Mouse (Mus musculus) skeletal muscle tissue, adult 2 months (tissue): ENCODE data around the gene Iqgap2.
A peak's percentile ranks its signal among the peaks of the same experiment; 100 is the strongest.

ENCODE experiments used
- DNase-seq: peaks from one replicate; pipeline ENCODE4 v3.0.0-alpha.2; 2012; ENCODE audit warnings: low read depth, low spot score

The Iqgap2 gene

DNA sequence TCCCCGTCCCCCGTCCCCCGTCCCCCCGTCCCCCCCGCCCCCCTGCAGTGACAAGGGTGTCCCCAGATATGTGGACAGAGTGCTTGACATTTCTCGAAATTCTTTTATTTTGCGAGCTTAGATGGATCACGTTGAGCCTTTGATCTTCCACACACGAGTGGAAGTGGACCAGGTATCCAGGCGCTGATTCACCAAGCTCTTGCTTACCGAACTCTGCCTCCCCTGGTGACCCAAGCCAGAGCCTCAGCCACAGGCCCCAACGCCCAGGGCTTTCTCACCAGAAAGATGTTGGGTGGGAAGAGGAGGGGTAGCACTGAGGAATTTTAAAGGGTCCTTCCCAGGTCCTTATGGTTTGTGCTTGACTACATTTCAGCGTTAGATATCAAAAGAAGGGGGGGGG is 272.9 kb downstream of the Iqgap2 start:
- DNase-seq: no peak

DNA sequence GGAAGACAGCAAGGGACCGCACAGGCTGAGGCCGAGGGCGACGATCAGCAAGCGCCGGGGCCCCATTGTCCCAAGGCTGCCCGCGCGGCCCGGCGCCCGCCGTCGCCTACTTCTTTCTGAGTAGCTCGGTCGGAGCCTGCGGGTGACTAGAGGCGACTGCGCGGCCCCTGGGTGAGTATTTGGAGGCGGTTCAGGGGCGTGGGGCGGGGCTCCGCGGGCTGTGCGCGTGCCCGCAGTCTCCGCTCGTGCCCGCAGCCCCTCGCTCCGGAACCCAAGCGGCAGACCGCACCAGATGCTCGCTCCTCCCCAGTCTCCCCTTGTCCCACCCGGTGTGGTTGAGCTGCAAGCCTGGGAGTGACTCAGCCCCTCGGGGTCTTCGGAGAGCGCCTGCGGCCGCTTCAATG is 273.4 kb downstream of the Iqgap2 start, which contains the start of gene F2r:
Gene F2r (minus strand): TSS at position 179 of the 404 bp plus-strand sequence.
- DNase-seq: peak; percentile 45

GRCm38 (mm10) chr13:95617671-95618171 is 274.0 kb downstream of the Iqgap2 start:
- DNase-seq: no peak

GRCm38 (mm10) chr13:95617082-95617670 is 274.5 kb downstream of the Iqgap2 start:
- DNase-seq: no peak

- DNase-seq: no peak
Observed at GRCm38 (mm10) chr13:95616512-95616911, 275.2 kb downstream of the Iqgap2 start.

- DNase-seq: no peak
Observed at GRCm38 (mm10) chr13:95614757-95615156, 277.0 kb downstream of the Iqgap2 start.

DNA sequence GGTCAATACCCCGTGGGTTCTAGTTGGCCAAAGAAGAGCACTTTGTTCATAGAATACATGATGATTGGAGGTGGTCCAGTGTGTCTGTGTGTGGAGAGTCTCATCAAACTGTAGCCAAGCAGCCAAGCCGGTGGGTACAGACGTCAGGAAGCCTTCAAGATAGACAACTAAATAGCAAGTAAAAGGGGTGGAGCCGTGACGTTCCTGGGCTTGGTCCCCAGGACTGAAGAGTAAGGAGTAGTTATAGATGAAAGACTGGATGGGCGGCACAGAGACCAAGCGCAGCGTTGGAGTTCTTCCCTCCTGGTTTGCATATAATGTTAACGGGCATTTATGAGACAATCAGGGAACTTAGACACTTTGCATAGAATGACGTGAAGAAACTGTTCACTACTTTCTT is 279.5 kb downstream of the Iqgap2 start:
- DNase-seq: no peak

GRCm38 (mm10) chr13:95611752-95612151 is 280.0 kb downstream of the Iqgap2 start:
- no peak for DNase-seq

GRCm38 (mm10) chr13:95610786-95611562 is 280.7 kb downstream of the Iqgap2 start:
- DNase-seq: peak; percentile 40

DNA sequence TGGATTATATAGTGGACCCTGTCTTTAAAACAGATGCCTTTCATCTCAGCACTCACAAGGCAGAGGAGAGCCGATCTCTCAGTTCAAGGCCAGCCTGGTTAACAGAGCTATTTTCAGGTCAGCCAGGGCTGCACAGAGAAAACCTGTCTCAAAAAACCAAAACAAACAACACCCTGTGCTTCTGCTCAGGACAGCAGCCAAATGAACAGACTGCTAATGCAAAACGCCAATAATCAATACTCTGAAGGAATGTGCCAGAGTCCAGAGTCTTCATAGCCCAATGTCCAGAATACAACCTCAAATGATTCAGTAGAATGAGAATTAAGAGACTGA is 282.7 kb downstream of the Iqgap2 start:
- DNase-seq: no peak

DNA sequence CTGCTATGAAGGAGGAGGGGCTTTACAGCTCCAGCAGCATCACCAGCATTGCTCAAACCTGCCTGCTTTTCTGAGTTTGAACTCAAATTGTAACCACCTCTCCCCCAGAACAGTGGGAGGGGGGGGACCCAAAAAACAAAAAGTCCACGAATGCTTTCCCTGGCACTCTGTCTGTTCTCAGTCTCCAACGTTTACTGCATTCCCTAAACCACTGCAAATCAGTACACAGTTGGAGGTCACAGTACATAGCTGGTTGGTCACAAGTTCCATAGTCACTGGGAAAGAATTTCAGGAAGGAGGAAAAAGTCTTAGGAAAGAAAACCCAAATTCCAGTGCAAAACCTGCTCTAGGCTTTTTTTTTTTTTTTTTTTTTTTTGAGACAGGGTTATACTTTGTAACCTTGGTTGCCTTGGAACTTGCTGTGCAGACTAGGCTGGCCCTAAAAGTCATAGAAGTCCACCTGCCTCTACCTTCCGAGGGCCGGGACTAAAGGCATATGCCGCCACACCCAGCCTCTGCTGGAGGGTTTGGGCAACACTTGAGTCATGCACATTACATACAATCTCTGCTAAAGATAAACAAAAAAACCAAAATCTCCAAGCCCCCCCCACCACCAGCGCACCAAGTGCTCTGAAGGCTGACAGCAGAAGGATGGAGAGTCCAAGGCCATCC is 283.2 kb downstream of the Iqgap2 start:
- DNase-seq: no peak

DNA sequence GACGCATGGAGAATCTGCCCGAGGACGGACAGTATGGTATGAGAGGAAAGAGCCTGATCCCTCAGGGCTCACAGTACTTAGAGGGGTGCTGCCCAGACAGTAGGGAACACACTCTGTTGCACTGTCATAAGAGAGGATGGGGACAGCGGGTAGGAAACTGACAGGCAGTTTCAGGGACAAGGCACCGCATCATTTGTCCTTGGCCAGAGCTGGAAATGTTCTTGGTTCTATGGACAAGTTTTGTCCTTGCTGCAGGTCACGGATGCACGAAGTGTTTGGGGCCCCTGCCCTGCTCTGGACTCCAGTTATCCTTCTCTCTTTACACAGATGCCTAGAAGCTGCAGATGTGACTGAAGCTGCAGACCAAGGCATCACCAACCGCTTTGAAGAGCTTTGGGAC is 284.7 kb downstream of the Iqgap2 start:
- no peak for DNase-seq

DNA sequence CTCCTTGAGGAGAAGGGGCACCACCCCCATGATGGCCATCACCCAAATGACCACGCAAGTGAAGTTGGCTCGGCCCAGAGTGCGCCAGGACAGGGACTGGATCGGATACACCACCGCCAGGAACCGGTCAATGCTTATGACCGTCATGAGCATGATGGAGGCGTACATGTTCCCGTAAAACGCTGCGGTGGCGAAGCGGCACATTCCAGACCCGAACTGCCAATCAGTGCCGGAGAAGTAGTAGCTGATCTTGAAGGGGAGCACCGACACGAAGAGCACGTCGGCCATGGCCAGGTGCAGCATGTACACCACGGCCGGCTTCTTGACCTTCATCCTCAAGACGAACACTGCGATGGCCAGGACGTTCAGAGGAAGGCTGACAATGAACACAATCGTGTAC is 287.4 kb downstream of the Iqgap2 start:
- no peak for DNase-seq

DNA sequence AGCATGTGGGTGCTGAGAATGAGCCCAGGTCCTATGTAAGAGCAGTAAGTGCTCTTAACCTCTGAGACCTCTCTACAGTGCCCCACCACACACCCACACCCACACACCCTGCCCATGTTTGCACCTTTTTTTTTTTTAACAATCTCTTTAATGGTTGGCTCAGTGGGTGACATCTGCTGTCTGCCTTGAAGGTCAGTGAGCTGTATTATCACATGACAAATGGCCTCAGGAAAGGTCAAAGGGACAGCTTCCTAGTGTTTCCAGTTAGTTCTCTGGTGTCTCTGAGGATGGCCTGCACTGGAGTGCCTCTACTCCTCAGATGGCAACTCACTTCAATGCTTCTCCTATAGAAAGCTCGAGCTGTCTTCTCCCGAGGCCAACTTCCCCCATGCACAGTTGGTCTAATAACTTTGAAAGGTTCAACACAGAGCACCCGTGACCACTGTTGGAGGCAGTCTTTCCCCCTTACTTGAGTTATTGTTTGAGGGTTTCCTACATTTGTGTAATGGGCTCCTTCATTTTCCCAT is 291.8 kb downstream of the Iqgap2 start:
- no peak for DNase-seq

- DNase-seq: no peak
Observed at GRCm38 (mm10) chr13:95598232-95598920, 293.3 kb downstream of the Iqgap2 start.

DNA sequence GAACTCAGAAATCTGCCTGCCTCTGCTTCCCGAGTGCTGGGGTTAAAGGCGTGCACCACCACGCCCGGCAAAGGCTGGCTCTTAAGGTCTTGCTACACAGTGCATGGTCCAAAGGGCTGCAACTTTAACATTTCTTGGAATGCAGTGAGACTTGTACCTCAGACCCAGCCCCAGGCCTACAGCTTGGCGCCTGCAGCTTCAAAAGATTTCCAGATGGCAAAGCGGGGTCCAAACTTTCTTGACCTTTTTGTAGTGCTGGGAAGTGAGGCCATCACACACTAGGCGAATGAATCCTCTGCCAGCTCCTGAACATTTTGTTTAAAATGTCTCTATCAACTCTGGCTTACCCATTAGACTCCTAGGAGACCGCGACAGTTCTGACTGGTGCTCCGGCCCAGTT is 294.1 kb downstream of the Iqgap2 start:
- no peak for DNase-seq

DNA sequence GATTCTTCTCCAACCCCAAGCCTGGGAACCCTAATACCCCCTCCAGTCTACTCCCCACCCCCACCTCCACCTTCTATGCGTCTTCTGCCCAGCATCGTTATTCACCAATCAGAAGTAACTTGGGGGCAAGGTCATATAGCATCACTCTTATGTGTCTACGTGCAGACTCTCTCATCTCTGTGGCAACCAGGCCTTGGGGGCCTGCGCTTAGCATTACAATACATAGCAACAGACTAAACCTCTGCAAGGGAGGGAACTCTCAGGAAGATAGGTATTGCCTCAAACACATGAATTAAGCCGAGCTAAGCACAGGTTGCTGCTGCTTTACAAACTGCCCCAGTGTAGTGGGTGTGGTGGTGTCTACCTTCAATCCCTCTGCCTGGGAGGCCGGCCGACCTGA is 295.0 kb downstream of the Iqgap2 start:
- DNase-seq: no peak

DNA sequence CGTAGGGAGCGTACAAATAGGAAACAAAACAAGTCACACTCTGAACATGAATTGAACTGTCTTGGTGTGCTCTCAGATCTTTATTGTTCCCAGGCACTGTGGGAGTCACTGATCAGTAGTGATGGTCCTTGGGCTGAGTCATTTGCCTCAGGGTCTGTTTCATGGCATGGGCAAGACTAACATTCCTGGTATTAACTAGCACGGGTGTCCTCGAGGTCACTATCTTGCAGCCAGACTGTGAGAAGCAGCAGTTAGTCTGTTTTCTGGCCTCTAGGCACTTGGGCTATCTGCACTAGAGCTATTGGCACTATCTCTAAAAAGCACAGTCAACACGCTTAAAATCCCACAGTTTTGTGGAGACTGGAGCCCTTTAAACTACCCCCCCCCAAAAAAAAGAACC is 295.8 kb downstream of the Iqgap2 start:
- no peak for DNase-seq

DNA sequence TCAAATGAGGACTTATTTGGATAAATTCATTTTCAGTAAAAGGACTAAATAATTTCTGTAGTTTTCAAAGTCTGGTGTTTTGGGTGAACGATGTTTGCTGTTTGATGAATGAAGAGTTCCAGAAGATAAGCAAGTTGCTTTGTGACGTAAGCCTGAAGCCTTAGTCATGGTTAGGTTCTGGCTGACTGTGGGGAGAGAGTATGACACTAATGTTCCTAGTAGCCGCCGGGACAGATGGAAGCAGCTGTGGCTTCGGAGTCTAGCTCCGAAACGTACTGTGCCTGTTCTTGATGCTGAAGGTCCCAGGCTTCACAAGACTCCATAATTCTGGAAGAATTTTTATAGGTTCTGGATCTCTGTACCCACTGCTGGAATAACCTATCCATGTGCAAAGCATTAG is 296.3 kb downstream of the Iqgap2 start:
- DNase-seq: no peak

- no peak for DNase-seq
Observed at GRCm38 (mm10) chr13:95592860-95593259, 298.9 kb downstream of the Iqgap2 start.

GRCm38 (mm10) chr13:95591606-95592005 is 300.1 kb downstream of the Iqgap2 start:
- DNase-seq: no peak

DNA sequence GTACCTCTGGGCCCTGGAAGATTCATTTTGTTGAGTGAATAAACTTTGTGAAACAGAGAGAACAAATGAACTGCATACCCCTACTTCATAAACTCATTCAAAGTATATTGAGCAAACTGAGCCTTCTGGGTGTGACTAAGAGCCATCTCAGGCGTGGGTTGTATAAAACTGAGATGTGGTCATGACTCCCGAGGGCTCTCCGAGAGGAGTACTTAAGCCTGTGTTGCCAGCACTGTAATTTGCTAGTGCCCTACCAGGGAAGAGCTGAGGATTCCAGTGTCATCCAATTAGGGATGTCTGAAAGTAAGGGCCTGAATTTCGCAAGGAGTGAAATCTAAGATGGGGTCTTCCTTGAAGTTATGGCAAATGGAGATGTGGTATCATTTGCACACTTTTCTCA is 304.1 kb downstream of the Iqgap2 start:
- DNase-seq: no peak
